30 mouse cellular contexts compared by ENCODE assay signal in the genomic region with DNA sequence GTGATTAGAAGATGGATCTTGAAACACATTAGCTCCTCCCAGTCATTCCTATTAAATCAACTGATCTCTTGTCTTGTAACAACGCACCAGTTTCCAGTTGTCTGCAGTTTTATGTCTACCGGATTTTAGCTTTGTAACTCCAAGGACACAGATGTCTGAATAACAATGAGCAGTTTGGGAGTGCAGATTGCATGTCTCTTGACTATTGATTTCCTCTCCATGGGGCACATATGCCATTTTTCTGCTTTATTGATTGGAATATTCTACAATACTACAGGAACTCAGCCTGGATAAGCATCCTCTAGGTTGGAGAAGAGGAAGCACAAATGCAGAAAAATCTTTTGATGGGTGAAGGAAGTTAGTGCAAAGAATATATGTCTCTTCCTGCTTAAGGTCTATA.
DNase-seq lines count a peak whose midpoint lies in the region; ATAC-seq and TF ChIP-seq lines count a peak whose summit lies in the region.
"Had no signal": no experiment of that assay in that cellular context is flagged by ENCODE, and none has a peak within 500 bp of the region (broad histone marks: within the 10 kb centered on the region; RNA-seq: fewer than 3 reads in every experiment).

No protein-coding gene starts in this region.

- no peaks in the 10 kb centered on the region for H3K27me3 ChIP-seq in embryonic facial prominence, embryonic 10.5 days (replicated peaks; ENCODE audit: low read depth, poor library complexity, severe bottlenecking)
- H3K27me3 ChIP-seq: CH12.LX; embryonic facial prominence, embryonic 12.5 days; embryonic facial prominence, embryonic 15.5 days; heart, embryonic 12.5 days; heart, embryonic 15.5 days; Patski had no signal

- 89% methylated on average over 2 of the region's 2 CpGs for WGBS in embryonic facial prominence, embryonic 10.5 days

- no peak overlapping the region for H3K4me3 ChIP-seq in layer of hippocampus, adult 2 months
- no peak overlapping the region for H3K4me3 ChIP-seq in embryonic facial prominence, embryonic 10.5 days
- H3K4me3 ChIP-seq: embryonic facial prominence, embryonic 12.5 days; embryonic facial prominence, embryonic 15.5 days; heart, embryonic 12.5 days; heart, embryonic 15.5 days; hindbrain, embryonic 10.5 days had no signal

- 0 out of 2 replicates have a peak, but pooled peaks cover 4% of the 10 kb centered on the region for H3K4me1 ChIP-seq in embryonic facial prominence, embryonic 10.5 days
- H3K4me1 ChIP-seq: embryonic facial prominence, embryonic 12.5 days; embryonic facial prominence, embryonic 15.5 days; heart, embryonic 12.5 days; heart, embryonic 15.5 days; hindbrain, embryonic 10.5 days had no signal

- no peak for ATAC-seq in megakaryocyte-erythroid progenitor cell, adult 5-6 weeks (replicated peaks; ENCODE audit: low FRiP score, low TSS enrichment, poor library complexity, severe bottlenecking)
- ATAC-seq: activated CD4-positive, CD25-positive, alpha-beta regulatory T cell, adult 4 months; forebrain, embryonic 14.5 days; hindbrain, postnatal 0 days; inflammation-experienced regulatory T-cells, adult 6 months; Patski had no signal

- no peak for TF ChIP-seq CTCF in layer of hippocampus, adult 2 months (conservative IDR thresholded peaks at IDR 0.05)

- no peaks in the 10 kb centered on the region for H3K36me3 ChIP-seq in embryonic facial prominence, embryonic 10.5 days (replicated peaks)
- H3K36me3 ChIP-seq: embryonic facial prominence, embryonic 12.5 days; embryonic facial prominence, embryonic 15.5 days; G1E; heart, embryonic 12.5 days; heart, embryonic 15.5 days; hindbrain, embryonic 10.5 days had no signal

- no peaks in the 10 kb centered on the region for H3K9me3 ChIP-seq in embryonic facial prominence, embryonic 10.5 days
- H3K9me3 ChIP-seq: embryonic facial prominence, embryonic 12.5 days; embryonic facial prominence, embryonic 15.5 days; G1E; heart, embryonic 12.5 days; heart, embryonic 15.5 days; hindbrain, embryonic 10.5 days had no signal

- peak overlapping the region; percentile 74 for H3K27ac ChIP-seq in layer of hippocampus, adult 2 months
- H3K27ac ChIP-seq in embryonic facial prominence, embryonic 10.5 days (replicated peaks): no peak overlapping the region
- H3K27ac ChIP-seq: embryonic facial prominence, embryonic 12.5 days; embryonic facial prominence, embryonic 15.5 days; heart, embryonic 15.5 days; hindbrain, embryonic 10.5 days; hindbrain, embryonic 14.5 days; hindbrain, postnatal 0 days had no signal

- peak in 1 of 2 experiments; percentile 56 for DNase-seq in layer of hippocampus, adult 2 months (ENCODE audit: low spot score in 2 of 2)
- DNase-seq in layer of hippocampus, postnatal 10 days (ENCODE audit: low spot score in 2 of 2): no peak
- DNase-seq in ZHBTc4 (ENCODE audit: low read depth, low spot score): peak; percentile 6
- peak; percentile 26 for DNase-seq in layer of hippocampus, adult 9-10 months (ENCODE audit: low spot score)
- no peak for DNase-seq in embryonic facial prominence, embryonic 10.5 days (ENCODE audit: low spot score)
- DNase-seq: adrenal gland, adult 8-10 months; adrenal gland, postnatal 25 days; B cell, adult 2 months; cerebellum, adult 18-20 months; cerebellum, adult 9-10 months; cerebellum, postnatal 14 days; forebrain, postnatal 0 days; gastrocnemius, postnatal 25 days; heart, adult 18-20 months; heart, postnatal 10 days; heart, postnatal 36 days had no signal

Comparison
In these comparisons a context has a peak if more than half of its experiments do, and no peak if none do; other contexts are left out.
1. DNase-seq: peak in ZHBTc4 (single experiment) and layer of hippocampus, adult 9-10 months (single experiment); none in layer of hippocampus, postnatal 10 days (0 of 2) and embryonic facial prominence, embryonic 10.5 days (single experiment).